Mouse (Mus musculus): Measurements from ENCODE around the gene Olfr1112. TPM values are rescaled to one million over a fixed set of nuclear protein-coding genes. Genes with fewer than 3 reads are reported as not detected.

Gene Olfr1112
- polyA plus RNA-seq, 1 experiment: not detected

Other genes with a start within 250 kb of the Olfr1112 start
- not detected for gene Olfr1099, start 227.1 kb upstream of the Olfr1112 start, polyA plus RNA-seq (2012; fragmentation: generic; extraction: Trizol)
- not detected for gene Olfr1100, start 207.8 kb upstream of the Olfr1112 start, polyA plus RNA-seq (2012; fragmentation: generic; extraction: Trizol)
- gene Olfr1101, start 196.6 kb upstream of the Olfr1112 start, polyA plus RNA-seq (2012; fragmentation: generic; extraction: Trizol): not detected
- gene Olfr1102, start 189.4 kb upstream of the Olfr1112 start, polyA plus RNA-seq (2012; fragmentation: generic; extraction: Trizol): not detected
- not detected for gene Olfr1104, start 160.7 kb upstream of the Olfr1112 start, polyA plus RNA-seq (2012; fragmentation: generic; extraction: Trizol)
- gene Olfr1105, start 151.3 kb upstream of the Olfr1112 start, polyA plus RNA-seq (2012; fragmentation: generic; extraction: Trizol): not detected
- gene Olfr1106, start 135.5 kb upstream of the Olfr1112 start, polyA plus RNA-seq (2012; fragmentation: generic; extraction: Trizol): not detected
- gene Olfr1107, start 112.0 kb upstream of the Olfr1112 start, polyA plus RNA-seq (2012; fragmentation: generic; extraction: Trizol): not detected
- gene Olfr1109, start 91.8 kb upstream of the Olfr1112 start, polyA plus RNA-seq (2012; fragmentation: generic; extraction: Trizol): not detected
- gene Olfr259, start 73.2 kb upstream of the Olfr1112 start, polyA plus RNA-seq (2012; fragmentation: generic; extraction: Trizol): not detected
- not detected for gene Olfr1110, start 47.5 kb upstream of the Olfr1112 start, polyA plus RNA-seq (2012; fragmentation: generic; extraction: Trizol)
- gene Olfr1111, start 35.2 kb upstream of the Olfr1112 start, polyA plus RNA-seq (2012; fragmentation: generic; extraction: Trizol): not detected
- not detected for gene Olfr1113, start 21.2 kb downstream of the Olfr1112 start, polyA plus RNA-seq (2012; fragmentation: generic; extraction: Trizol)
- gene Olfr1115, start 60.2 kb downstream of the Olfr1112 start, polyA plus RNA-seq (2012; fragmentation: generic; extraction: Trizol): not detected
- gene Olfr1116, start 79.7 kb downstream of the Olfr1112 start, polyA plus RNA-seq (2012; fragmentation: generic; extraction: Trizol): not detected
- gene Olfr1118, start 119.8 kb downstream of the Olfr1112 start, polyA plus RNA-seq (2012; fragmentation: generic; extraction: Trizol): not detected
- not detected for gene Olfr1120, start 167.0 kb downstream of the Olfr1112 start, polyA plus RNA-seq (2012; fragmentation: generic; extraction: Trizol)
- not detected for gene Olfr1121, start 182.1 kb downstream of the Olfr1112 start, polyA plus RNA-seq (2012; fragmentation: generic; extraction: Trizol)
- gene Olfr1122, start 198.1 kb downstream of the Olfr1112 start, polyA plus RNA-seq (2012; fragmentation: generic; extraction: Trizol): not detected
- not detected for gene Olfr1123, start 228.8 kb downstream of the Olfr1112 start, polyA plus RNA-seq (2012; fragmentation: generic; extraction: Trizol)
- not detected for gene Olfr1124, start 242.5 kb downstream of the Olfr1112 start, polyA plus RNA-seq (2012; fragmentation: generic; extraction: Trizol)